Mouse (Mus musculus) megakaryocyte-erythroid progenitor cell, adult 5-6 weeks (primary cell): ENCODE data around the gene Dock6. TPM values are rescaled to one million over a fixed set of nuclear protein-coding genes. Genes with fewer than 3 reads are reported as not detected.

Experiments used
- ATAC-seq: replicated peaks from 2 replicates; pipeline ENCODE4 v1.8.0; 2016; ENCODE audit warnings: mild to moderate bottlenecking, inconsistent platforms; ENCODE audit not compliant: severe bottlenecking, poor library complexity, low FRiP score, low TSS enrichment
- total RNA-seq, 2 experiments: library from RNA; stranded (forward) in 1 of 2; stranded (reverse) in 1 of 2; fragments of 200-1000, 215-1000 nt in 1 of 2; fragments of >200 nt in 1 of 2; fragmentation: Nextera tagmentation in 1 of 2; gene quantifications; 2 replicates each; pipeline ENCODE4 v1.2.3; 2014 to 2017

Gene Dock6
- total RNA-seq, 2 experiments from 2014 or later, result 0.23 to 0.57 TPM

- no peak for ATAC-seq
Measured at GRCm38 (mm10) chr9:21758576-21759529, 93.6 kb downstream of the Dock6 start.

DNA sequence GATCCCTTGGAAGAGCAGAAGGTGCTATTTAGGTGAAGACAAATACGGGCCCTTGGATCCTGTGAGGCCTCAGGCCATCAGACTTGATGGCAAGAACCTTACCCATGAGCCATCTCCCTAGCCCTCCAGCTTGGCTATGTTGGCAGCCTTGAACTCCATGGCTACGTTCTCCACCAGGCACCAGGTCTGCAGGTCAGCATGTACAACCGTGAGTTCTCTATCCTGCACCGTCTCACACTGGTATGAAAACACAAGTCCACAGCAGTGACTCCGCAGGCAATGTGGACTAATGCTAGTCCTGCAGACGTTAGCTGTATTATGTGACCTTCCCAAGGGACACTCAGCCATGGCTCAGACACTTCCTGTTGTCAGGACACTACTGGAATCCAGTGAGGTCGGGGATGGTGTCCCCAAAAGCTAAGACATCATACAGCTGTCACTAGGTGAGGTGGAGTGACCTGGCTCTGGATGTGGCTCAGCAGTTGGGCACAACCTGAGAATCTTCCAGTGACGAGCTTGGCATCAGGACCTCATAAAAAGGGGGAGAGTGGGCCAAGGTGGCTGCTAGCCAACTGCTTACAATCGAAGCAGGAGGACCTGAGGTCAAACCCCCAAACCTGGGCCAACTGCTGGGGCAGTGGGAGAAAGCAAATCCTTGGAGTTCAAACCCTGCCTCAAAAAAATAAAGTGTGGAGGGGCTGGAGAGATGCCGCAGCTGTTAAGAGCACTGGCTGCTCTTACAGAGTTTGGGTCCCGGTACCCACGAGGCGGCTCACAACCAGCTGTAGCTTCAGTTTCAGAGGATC is 97.7 kb downstream of the Dock6 start:
- no peak for ATAC-seq

GRCm38 (mm10) chr9:21754003-21754402 is 98.4 kb downstream of the Dock6 start:
- no peak for ATAC-seq

GRCm38 (mm10) chr9:21752252-21752792 is 100.1 kb downstream of the Dock6 start:
- no peak for ATAC-seq

DNA sequence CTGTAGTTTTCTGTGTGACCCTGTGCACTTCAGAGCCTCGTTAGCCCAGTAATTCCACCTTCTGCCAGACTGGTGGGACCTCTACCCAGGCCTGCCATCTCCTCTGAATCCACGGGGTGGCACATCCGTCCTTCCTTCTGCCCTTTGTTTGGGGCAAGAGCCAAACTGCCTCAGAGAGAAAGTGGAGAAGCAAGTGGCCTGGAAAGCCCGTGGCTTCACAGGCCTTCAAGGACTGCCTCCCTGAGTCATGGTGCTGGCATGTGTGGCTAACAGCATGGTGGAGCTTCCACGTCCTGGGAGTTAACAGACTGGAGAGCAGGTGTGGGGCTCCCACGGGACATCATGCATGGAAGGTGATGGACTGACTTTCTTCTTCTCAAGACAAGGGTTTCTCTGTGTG is 101.1 kb downstream of the Dock6 start:
- ATAC-seq, result no peak

DNA sequence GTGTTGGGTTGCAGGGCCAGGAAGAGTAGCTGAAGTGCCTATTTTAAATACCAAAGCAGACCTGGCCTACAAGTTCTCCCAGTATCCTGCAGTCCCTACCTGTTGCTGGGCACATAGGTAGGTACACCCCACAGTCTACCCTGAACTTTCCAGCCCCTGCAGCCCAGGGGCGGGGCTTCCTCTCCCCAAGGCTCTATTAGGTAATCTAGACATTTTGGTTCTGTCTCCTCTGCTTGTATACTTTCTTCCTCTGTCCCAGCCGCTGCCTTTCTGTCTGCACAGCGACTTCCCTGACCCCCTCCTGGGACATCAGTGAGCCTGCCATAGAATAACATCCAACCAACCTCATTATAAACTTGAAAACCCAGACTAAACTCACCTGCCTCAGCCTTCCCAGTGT is 102.1 kb downstream of the Dock6 start:
- no peak for ATAC-seq

Other genes with a start within 250 kb of the Dock6 start
- 96.0 and 106 TPM in 2 replicates for gene Smarca4, start 236.5 kb downstream of the Dock6 start, total RNA-seq (2014; fragmentation: Nextera tagmentation)
- 55.3 and 82.3 TPM in 2 replicates for gene Smarca4, start 236.5 kb downstream of the Dock6 start, total RNA-seq (2017)
- gene Ldlr, start 129.2 kb downstream of the Dock6 start, total RNA-seq (2014; fragmentation: Nextera tagmentation), result 8.4 and 14.8 TPM in 2 replicates
- 11.5 and 13.9 TPM in 2 replicates for gene Ldlr, start 129.2 kb downstream of the Dock6 start, total RNA-seq (2017)
- gene Spc24, start 92.3 kb downstream of the Dock6 start, total RNA-seq (2014; fragmentation: Nextera tagmentation), result 49.0 and 79.0 TPM in 2 replicates
- gene Spc24, start 92.3 kb downstream of the Dock6 start, total RNA-seq (2017), result 77.1 and 107 TPM in 2 replicates
- 0.61 TPM in 1 of 2 replicates, not detected in the other for gene Kank2, start 53.9 kb downstream of the Dock6 start, total RNA-seq (2014; fragmentation: Nextera tagmentation)
- 0.23 TPM in 1 of 2 replicates, not detected in the other for gene Kank2, start 53.9 kb downstream of the Dock6 start, total RNA-seq (2017)
- gene Angptl8, start 17.1 kb downstream of the Dock6 start, total RNA-seq (2014; fragmentation: Nextera tagmentation), result not detected in 2 replicates
- not detected in 2 replicates for gene Angptl8, start 17.1 kb downstream of the Dock6 start, total RNA-seq (2017)
- gene Rab3d, start 65.6 kb upstream of the Dock6 start, total RNA-seq (2014; fragmentation: Nextera tagmentation), result 4.9 and 8.7 TPM in 2 replicates
- gene Rab3d, start 65.6 kb upstream of the Dock6 start, total RNA-seq (2017), result 8.1 and 8.6 TPM in 2 replicates
- gene Ccdc159, start 74.8 kb upstream of the Dock6 start, total RNA-seq (2014; fragmentation: Nextera tagmentation), result not detected in 2 replicates
- gene Ccdc159, start 74.8 kb upstream of the Dock6 start, total RNA-seq (2017), result 0.46 TPM in 1 of 2 replicates, not detected in the other
- gene Tmem205, start 74.9 kb upstream of the Dock6 start, total RNA-seq (2014; fragmentation: Nextera tagmentation), result 9.1 and 11.4 TPM in 2 replicates
- 4.1 and 8.5 TPM in 2 replicates for gene Tmem205, start 74.9 kb upstream of the Dock6 start, total RNA-seq (2017)
- not detected in 2 replicates for gene Plppr2, start 84.4 kb upstream of the Dock6 start, total RNA-seq (2014; fragmentation: Nextera tagmentation)
- gene Plppr2, start 84.4 kb upstream of the Dock6 start, total RNA-seq (2017), result not detected in 2 replicates
- gene Swsap1, start 103.1 kb upstream of the Dock6 start, total RNA-seq (2014; fragmentation: Nextera tagmentation), result 4.1 and 9.1 TPM in 2 replicates
- 1.2 and 4.8 TPM in 2 replicates for gene Swsap1, start 103.1 kb upstream of the Dock6 start, total RNA-seq (2017)
- 109 and 131 TPM in 2 replicates for gene Epor, start 110.9 kb upstream of the Dock6 start, total RNA-seq (2014; fragmentation: Nextera tagmentation)
- gene Epor, start 110.9 kb upstream of the Dock6 start, total RNA-seq (2017), result 35.2 and 48.6 TPM in 2 replicates
- gene Rgl3, start 136.8 kb upstream of the Dock6 start, total RNA-seq (2014; fragmentation: Nextera tagmentation), result not detected in 2 replicates
- gene Rgl3, start 136.8 kb upstream of the Dock6 start, total RNA-seq (2017), result not detected in 2 replicates
- 1.2 TPM in 1 of 2 replicates, not detected in the other for gene Ccdc151, start 150.0 kb upstream of the Dock6 start, total RNA-seq (2014; fragmentation: Nextera tagmentation)
- not detected in 2 replicates for gene Ccdc151, start 150.0 kb upstream of the Dock6 start, total RNA-seq (2017)
- gene Prkcsh, start 150.2 kb upstream of the Dock6 start, total RNA-seq (2014; fragmentation: Nextera tagmentation), result 45.7 and 56.7 TPM in 2 replicates
- gene Prkcsh, start 150.2 kb upstream of the Dock6 start, total RNA-seq (2017), result 102 and 107 TPM in 2 replicates
- gene Elavl3, start 199.4 kb upstream of the Dock6 start, total RNA-seq (2014; fragmentation: Nextera tagmentation), result not detected in 2 replicates
- gene Elavl3, start 199.4 kb upstream of the Dock6 start, total RNA-seq (2017), result not detected in 2 replicates
- gene Gm49318, start 218.6 kb upstream of the Dock6 start, total RNA-seq (2014; fragmentation: Nextera tagmentation), result not detected in 2 replicates
- gene Gm49318, start 218.6 kb upstream of the Dock6 start, total RNA-seq (2017), result not detected in 2 replicates
- 10.0 and 11.0 TPM in 2 replicates for gene Zfp653, start 218.7 kb upstream of the Dock6 start, total RNA-seq (2014; fragmentation: Nextera tagmentation)
- gene Zfp653, start 218.7 kb upstream of the Dock6 start, total RNA-seq (2017), result 4.2 and 9.0 TPM in 2 replicates
- 35.7 and 37.0 TPM in 2 replicates for gene Ecsit, start 232.8 kb upstream of the Dock6 start, total RNA-seq (2014; fragmentation: Nextera tagmentation)
- gene Ecsit, start 232.8 kb upstream of the Dock6 start, total RNA-seq (2017), result 18.6 and 36.6 TPM in 2 replicates
- not detected in 2 replicates for gene Cnn1, start 246.6 kb upstream of the Dock6 start, total RNA-seq (2014; fragmentation: Nextera tagmentation)
- gene Cnn1, start 246.6 kb upstream of the Dock6 start, total RNA-seq (2017), result 0.19 TPM in 1 of 2 replicates, not detected in the other